In genomic region chr17:49556169-49556568, GRCm38 (mm10) we compare ENCODE assay signal across 24 mouse cellular contexts. TPM values are rescaled to one million over a fixed set of nuclear protein-coding genes. Genes with fewer than 3 reads are reported as not detected.
"Had no signal": no experiment of that assay in that cellular context is flagged by ENCODE, and none has a peak within 500 bp of the region (broad histone marks: within the 10 kb centered on the region; RNA-seq: fewer than 3 reads in every experiment).

No protein-coding gene starts in this region.

- H3K9me3 ChIP-seq: heart, embryonic 10.5 days; heart, embryonic 12.5 days; hindbrain, embryonic 10.5 days; hindbrain, embryonic 12.5 days; intestine, embryonic 15.5 days; limb, embryonic 10.5 days; limb, embryonic 12.5 days had no signal

- H3K27me3 ChIP-seq: heart, embryonic 12.5 days; hindbrain, embryonic 12.5 days; intestine, embryonic 15.5 days; limb, embryonic 12.5 days had no signal

- H3K4me2 ChIP-seq: heart, embryonic 12.5 days; hindbrain, embryonic 12.5 days; hindbrain, embryonic 14.5 days; intestine, embryonic 15.5 days; limb, embryonic 12.5 days had no signal

- DNase-seq: gastrocnemius, adult 2 months; gastrocnemius, postnatal 10 days; gastrocnemius, postnatal 25 days; heart, adult 18-20 months; heart, postnatal 10 days; heart, postnatal 4 days; kidney, adult 18-20 months; kidney, adult 8-10 months; kidney, postnatal 10 days; kidney, postnatal 25 days; kidney, postnatal 4 days had no signal

- H3K36me3 ChIP-seq: heart, embryonic 10.5 days; heart, embryonic 12.5 days; hindbrain, embryonic 10.5 days; hindbrain, embryonic 12.5 days; intestine, embryonic 15.5 days had no signal

- H3K4me3 ChIP-seq: gastrocnemius, adult 2 months; heart, embryonic 10.5 days; heart, embryonic 12.5 days; hindbrain, embryonic 10.5 days; hindbrain, embryonic 12.5 days; intestine, embryonic 15.5 days; layer of hippocampus, adult 2 months; left cerebral cortex, adult 2 months; limb, embryonic 10.5 days; limb, embryonic 12.5 days had no signal

- H3K4me1 ChIP-seq: hindbrain, embryonic 12.5 days; intestine, embryonic 15.5 days had no signal

- H3K27ac ChIP-seq: gastrocnemius, adult 2 months; heart, embryonic 10.5 days; hindbrain, embryonic 10.5 days; hindbrain, embryonic 12.5 days; hindbrain, embryonic 14.5 days; intestine, embryonic 15.5 days; layer of hippocampus, adult 2 months; left cerebral cortex, adult 2 months; limb, embryonic 10.5 days; limb, embryonic 12.5 days had no signal

- ATAC-seq: hindbrain, embryonic 16.5 days; inflammation-experienced regulatory T-cells, adult 6 months; intestine, embryonic 15.5 days; intestine, postnatal 0 days had no signal

- H3K9ac ChIP-seq: heart, embryonic 12.5 days; hindbrain, embryonic 12.5 days; hindbrain, embryonic 14.5 days; intestine, embryonic 15.5 days; limb, embryonic 12.5 days had no signal

RNA-seq across cellular contexts. Expression of gene Daam2, which starts 8.0 kb away (rescaled TPM):
- polyA plus RNA-seq: inflammation-experienced regulatory T-cells, adult 6 months had no signal

RNA-seq across cellular contexts. Expression of gene Kif6, which starts 58.8 kb away (rescaled TPM):
- polyA plus RNA-seq: inflammation-experienced regulatory T-cells, adult 6 months had no signal
